Mouse (Mus musculus) frontal cortex, postnatal 10 days (tissue): ENCODE results near the gene Maco1.
A peak's percentile ranks its signal among the peaks of the same experiment; 100 is the strongest.
"Not testable (repeated sequence)": the region's sequence is repeated elsewhere in the genome, so short reads cannot be mapped to it uniquely, and the experiment has no call there.

Experiments
- DNase-seq, 2 experiments: peaks; one replicate each; pipeline ENCODE4 v3.0.0; 2022; ENCODE audit warnings: low spot score in 2 of 2, mixed read lengths in 1 of 2

The Maco1 gene

GRCm38 (mm10) chr4:134814229-134814571 lies 38.9 kb downstream of the Maco1 start:
- no peak for DNase-seq

GRCm38 (mm10) chr4:134813406-134814228 lies 39.5 kb downstream of the Maco1 start:
- DNase-seq = no peak

GRCm38 (mm10) chr4:134804765-134805164 lies 48.4 kb downstream of the Maco1 start:
- no peak for DNase-seq

GRCm38 (mm10) chr4:134802765-134803164 lies 50.4 kb downstream of the Maco1 start:
- DNase-seq = no peak

- no peak for DNase-seq
These were observed 51.0 kb downstream of the Maco1 start for GRCm38 (mm10) chr4:134802155-134802554.

DNA sequence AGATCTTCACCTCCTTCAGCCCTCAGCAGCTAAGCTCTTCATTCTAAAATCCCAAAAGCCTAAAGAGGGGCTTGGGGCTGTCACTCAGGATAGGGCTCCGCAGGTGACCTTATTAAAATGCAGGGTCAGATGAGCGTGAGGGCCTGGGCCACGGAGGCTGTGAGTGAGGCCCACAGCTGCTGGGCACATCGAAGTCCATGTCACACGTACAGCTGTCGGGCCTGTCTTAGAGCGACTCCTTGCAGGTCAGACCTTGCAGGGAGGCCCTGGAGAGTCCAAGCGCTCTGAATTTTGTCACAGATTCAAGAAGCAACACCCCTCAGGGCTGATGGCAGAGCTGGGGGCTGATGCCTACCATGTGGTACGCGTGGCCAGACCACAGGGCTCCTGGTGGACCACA lies 52.5 kb downstream of the Maco1 start:
- no peak for DNase-seq

- DNase-seq = peak in 1 of 2 experiments; percentile 43
These were observed 53.0 kb downstream of the Maco1 start for GRCm38 (mm10) chr4:134800098-134800497.

- peak in 1 of 2 experiments; percentile 44 for DNase-seq
These were observed 53.9 kb downstream of the Maco1 start for GRCm38 (mm10) chr4:134799272-134799671.

DNA sequence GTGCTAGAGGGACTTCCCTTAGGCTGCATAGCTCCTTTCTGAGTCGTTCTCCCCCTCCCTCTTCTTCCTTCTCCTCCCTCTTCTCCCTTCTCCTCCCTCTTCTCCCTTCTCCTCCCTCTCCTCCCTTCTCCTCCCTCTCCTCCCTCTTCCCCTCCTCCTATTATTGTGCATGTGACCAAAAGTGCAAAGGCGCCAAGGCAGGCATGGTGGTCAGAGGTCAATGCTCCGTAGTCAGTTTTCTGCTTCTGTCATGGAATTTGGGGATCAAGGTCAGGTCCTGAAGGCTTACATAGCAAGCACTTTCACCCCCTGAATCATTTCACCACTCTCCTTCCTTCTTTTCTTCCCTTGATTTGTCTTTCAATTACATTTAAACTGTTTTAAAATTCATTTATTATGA lies 54.3 kb downstream of the Maco1 start:
- DNase-seq = no peak

DNA sequence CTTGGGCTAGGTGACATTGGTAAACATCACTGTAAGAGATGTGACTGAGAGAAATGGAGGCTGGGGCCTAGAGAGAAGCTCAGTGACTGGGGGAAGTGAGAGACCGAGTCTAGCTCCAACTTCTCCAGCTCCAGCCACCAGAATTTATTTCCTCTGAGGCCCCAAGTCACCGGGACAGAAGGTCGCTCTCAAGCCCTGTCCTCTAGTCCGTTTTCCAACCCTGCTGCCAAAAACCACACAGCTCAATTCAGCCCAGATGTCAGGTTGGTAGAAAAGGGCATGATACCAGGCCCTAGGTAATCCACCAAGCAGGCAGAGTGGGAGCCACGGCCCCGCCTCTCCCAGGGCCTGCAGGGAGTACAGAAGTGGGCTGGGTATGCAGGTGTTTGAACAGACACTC lies 55.5 kb downstream of the Maco1 start:
- no peak for DNase-seq

DNA sequence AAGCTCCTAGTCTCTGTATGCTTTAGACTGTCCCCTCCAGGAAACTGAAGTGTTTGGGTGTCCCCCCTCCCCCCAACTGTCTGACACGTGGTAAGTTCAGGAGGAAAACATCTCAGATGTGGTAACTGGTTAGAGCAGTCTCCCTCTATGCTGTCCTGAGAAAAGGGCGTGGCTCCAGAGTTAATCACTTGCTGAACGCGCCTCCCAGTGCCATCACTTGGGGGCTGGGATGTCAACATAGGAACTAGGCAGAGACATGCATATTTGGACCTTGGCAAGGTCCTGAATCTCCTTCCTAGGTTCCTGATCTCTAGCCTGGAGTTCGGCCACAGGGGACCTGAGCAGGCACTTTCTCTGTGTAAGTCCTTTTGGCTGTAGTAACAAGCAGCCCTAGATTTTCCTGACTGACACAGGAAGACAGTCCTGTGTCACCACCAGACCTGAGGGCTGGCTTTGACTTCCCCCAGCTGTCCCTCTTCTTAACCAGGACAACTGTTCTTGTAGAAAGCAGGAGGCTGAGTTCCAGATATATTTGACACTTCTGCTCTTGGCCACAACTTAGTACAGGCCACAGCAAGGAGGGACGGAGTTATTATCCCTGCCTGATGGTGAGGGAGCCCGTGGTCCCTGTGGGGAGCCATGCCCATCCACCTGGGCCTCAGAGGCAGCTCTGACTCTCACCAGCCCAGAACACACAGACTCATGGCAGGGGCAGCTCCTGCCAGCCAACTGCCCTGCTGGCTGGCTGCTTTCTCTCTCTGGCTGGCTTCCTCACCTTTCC lies 56.4 kb downstream of the Maco1 start:
- no peak for DNase-seq

DNA sequence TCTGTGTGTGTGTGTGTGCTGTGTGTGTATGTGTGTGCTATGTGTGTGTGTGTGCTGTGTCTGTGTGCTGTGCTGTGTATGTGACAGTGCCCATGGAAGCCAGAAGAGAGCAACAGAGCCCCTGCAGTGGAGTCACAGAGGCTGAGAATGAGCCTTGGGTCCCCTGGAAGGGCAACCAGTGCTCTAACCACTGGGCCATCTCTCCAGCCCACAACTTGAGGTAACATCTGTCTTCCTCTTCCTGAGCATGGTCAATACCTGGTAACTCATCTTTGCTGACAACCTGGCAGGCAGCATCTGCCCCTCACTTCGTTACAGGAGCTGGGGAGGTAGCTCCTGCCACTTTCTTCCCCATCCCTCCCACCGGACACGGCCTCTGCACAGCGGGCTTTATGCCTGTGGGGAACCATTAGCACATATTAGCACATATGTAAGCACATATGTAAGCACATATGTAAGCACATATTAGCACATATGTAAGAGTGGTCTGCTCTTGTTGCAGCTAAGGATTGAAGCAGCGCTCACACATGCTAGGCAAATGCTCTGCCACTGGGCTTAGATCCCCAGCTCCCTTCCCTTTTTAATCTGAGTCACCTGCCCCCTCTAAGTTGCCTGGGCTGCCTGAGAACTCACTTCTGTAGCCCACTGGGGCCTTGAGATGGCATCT lies 57.2 kb downstream of the Maco1 start:
- no peak for DNase-seq

DNA sequence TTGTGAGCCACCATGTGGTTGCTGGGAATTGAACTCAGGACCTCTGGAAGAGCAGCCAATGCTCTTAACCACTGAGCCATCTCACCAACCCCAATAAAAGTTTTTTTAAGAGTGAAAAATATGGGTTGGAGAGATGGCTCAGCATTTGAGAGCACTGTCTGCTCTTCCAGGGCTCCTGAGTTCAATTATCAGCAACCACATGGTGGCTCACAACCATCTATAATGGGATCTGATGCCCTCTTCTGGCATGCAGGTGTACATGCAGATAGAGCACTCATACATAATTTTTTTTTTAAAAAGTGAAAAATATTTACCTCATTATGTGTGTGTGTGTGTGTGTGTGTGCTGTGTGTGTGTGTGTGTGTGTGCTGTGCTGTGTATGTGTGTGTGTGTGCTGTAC lies 58.2 kb downstream of the Maco1 start:
- DNase-seq = not testable (repeated sequence)

- peak in 1 of 2 experiments; percentile 44 for DNase-seq
These were observed 59.8 kb downstream of the Maco1 start for GRCm38 (mm10) chr4:134793213-134793956.

- DNase-seq = no peak
These were observed 61.4 kb downstream of the Maco1 start for GRCm38 (mm10) chr4:134791731-134792130.

- DNase-seq = no peak
These were observed 66.2 kb downstream of the Maco1 start for GRCm38 (mm10) chr4:134786946-134787345.

GRCm38 (mm10) chr4:134784701-134785100 lies 68.4 kb downstream of the Maco1 start:
- DNase-seq = no peak

DNA sequence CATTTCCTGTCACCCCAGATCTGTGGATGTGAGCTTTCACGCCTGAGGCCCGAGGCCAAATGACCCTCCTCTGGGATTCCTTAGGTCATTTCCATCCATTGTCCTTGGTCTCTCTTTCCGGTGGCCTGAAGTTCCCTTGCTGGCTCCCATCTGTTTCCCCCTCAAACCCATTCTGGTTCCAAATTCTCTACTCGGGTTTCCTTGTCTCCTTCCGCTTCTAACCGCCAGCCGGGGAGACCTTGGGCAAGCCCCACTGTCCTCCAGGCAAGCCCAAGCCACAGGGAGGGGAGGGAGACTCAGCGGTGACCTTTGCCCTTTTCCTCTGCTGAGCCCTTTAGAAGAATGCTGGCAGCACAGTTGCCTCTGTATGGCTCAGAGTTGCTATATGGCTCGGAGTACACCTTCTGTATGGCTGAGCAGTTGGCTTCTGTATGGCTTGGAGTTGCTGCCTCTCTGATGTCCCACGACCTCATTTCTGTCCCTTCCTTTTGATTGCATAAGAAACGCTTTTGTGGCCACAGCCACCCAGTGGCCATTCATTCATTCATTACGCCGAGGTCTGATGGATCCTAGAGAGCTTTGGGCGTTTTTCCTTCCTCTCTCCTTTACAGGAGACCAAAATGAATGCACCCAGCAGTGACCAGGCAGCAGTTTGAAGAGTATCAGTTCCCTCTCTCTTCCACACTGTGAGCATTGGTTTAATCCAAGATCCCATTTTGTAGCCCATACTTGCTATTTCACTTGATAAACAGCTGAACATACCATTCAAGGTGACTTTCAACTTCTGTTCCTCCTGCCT lies 73.8 kb downstream of the Maco1 start:
- DNase-seq = no peak

DNA sequence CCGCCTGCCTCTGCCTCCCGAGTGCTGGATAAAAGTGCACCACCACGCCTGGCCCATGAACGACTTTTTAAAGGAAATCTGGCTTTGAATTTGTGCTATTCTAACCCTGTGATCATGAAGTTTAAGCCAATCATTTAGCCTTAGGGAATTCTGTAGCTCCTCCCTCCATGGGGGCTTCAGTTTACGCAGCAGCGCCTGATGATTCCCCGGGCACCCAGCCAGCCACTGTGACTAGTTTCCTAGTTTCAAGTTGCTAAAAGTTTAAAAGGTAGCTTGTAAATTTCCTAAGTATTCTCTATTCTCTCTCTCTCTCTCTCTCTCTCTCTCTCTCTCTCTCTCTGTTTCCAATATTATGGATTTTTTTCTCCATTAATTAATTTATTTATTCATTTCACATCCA lies 76.9 kb downstream of the Maco1 start:
- DNase-seq = no peak

GRCm38 (mm10) chr4:134775234-134775944 lies 77.8 kb downstream of the Maco1 start:
- DNase-seq = no peak
